Mouse (Mus musculus): ENCODE measurements around the gene Hypm. TPM values are rescaled to one million over a fixed set of nuclear protein-coding genes. Genes with fewer than 3 reads are reported as not detected.

The Hypm gene
- polyA plus RNA-seq (2014; fragmentation: Nextera tagmentation; extraction: Ambion mirVana), result not detected in 2 replicates

DNA sequence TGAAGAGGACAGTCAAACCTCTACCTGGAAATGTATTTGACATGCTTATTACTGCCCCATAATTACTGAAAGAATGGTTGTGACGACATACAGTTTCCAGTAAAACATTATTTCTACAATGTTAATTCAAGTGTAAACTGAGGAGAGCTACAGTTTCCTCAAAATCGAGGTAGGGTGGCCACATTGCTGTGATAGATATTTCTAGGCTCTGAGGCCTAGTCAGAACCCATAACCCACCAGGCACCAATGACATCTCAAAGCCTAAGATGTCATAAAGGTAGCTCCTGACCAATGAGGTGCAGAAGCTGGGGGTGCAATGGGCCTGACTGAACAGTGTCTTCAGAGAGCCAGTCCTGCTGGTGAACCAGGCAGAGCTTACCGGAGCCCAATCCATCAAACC lies at the start of gene Hypm:
TSS of gene Hypm (plus strand) at position 301 of the 400 bp plus-strand sequence.
- H3K4me3 ChIP-seq (ENCODE audit: low read depth, low read length), result no peak within 1 kb of the TSS
- no peaks in the 10 kb centered on the region for H3K4me1 ChIP-seq (ENCODE audit: insufficient read depth)
- no peak within 1 kb of the TSS for H3K9ac ChIP-seq
- DNase-seq, result no peak
- ATAC-seq (ENCODE audit: insufficient read depth), result no peak
- H3K27ac ChIP-seq (ENCODE audit: low read depth), result no peak within 1 kb of the TSS
- H3K4me2 ChIP-seq, result no peak within 1 kb of the TSS
- no peaks in the 10 kb centered on the region for H3K36me3 ChIP-seq (ENCODE audit: insufficient read depth)
- no peaks in the 10 kb centered on the region for H3K9me3 ChIP-seq (ENCODE audit: low read depth, low read length)
- no peak for TF ChIP-seq CTCF (IDR thresholded peaks at IDR 0.05; ENCODE audit: low read depth)
- no peaks in the 10 kb centered on the region for H3K27me3 ChIP-seq (ENCODE audit: insufficient read depth, low read length)
- WGBS, result 74% methylated on average over 3 of the region's 3 CpGs

DNA sequence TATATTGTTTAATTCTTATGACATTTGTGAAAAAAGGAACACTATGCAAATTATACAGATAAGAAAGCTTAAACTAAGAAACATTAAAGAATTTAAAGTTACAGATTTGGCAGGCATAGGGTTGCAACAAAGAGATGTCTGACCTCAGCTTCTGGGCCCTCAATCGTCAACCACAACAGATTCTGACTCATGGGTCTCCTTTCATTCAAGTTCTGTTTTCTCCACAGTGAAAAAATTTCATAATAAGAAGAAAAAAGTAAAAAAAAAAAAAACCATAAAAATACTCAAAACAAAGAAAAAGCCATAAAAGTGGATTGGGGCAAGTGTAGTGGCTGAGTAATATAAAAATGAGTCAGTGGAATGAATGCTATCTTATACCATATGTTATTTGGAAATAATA lies 36.6 kb upstream of the Hypm start:
- H3K9me3 ChIP-seq (ENCODE audit: low read depth, low read length), result no peaks in the 10 kb centered on the region
- 70% methylated on average over 1 of the region's 1 CpGs for WGBS
- no peak for DNase-seq
- H3K27ac ChIP-seq (ENCODE audit: low read depth), result no peak overlapping the region
- no peaks in the 10 kb centered on the region for H3K36me3 ChIP-seq (ENCODE audit: insufficient read depth)
- no peak for ATAC-seq (ENCODE audit: insufficient read depth)
- no peak overlapping the region for H3K9ac ChIP-seq
- no peaks in the 10 kb centered on the region for H3K4me1 ChIP-seq (ENCODE audit: insufficient read depth)
- H3K27me3 ChIP-seq (ENCODE audit: insufficient read depth, low read length), result no peaks in the 10 kb centered on the region
- no peak overlapping the region for H3K4me3 ChIP-seq (ENCODE audit: low read depth, low read length)
- no peak for TF ChIP-seq CTCF (IDR thresholded peaks at IDR 0.05; ENCODE audit: low read depth)
- no peak overlapping the region for H3K4me2 ChIP-seq

DNA sequence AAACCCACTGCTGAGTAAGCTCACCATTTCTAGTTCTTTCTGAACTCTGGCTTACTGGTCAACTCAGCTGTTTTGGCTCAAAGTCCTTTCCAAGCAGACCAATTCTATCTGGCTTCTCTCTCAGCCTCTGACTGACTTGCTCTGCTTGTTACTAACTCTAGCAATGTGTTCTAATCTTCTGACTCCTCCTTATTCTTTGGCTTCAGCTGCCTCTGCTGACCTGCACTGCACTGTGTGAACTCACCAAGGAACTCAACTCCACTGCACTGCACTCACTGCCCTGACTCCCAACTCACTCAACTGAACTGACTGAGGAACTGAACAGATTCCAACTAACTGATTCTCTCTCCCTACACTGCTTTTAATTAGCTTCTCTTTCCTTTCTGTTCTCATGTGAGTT lies 34.3 kb upstream of the Hypm start:
- H3K9me3 ChIP-seq (ENCODE audit: low read depth, low read length), result no peaks in the 10 kb centered on the region
- H3K4me3 ChIP-seq (ENCODE audit: low read depth, low read length), result no peak overlapping the region
- no peak overlapping the region for H3K4me2 ChIP-seq
- no peaks in the 10 kb centered on the region for H3K36me3 ChIP-seq (ENCODE audit: insufficient read depth)
- H3K4me1 ChIP-seq (ENCODE audit: insufficient read depth), result no peaks in the 10 kb centered on the region
- ATAC-seq (ENCODE audit: insufficient read depth) (no peak), DNase-seq (no peak)
- H3K9ac ChIP-seq, result no peak overlapping the region
- H3K27ac ChIP-seq (ENCODE audit: low read depth), result no peak overlapping the region
- no peaks in the 10 kb centered on the region for H3K27me3 ChIP-seq (ENCODE audit: insufficient read depth, low read length)
- no peak for TF ChIP-seq CTCF (IDR thresholded peaks at IDR 0.05; ENCODE audit: low read depth)

DNA sequence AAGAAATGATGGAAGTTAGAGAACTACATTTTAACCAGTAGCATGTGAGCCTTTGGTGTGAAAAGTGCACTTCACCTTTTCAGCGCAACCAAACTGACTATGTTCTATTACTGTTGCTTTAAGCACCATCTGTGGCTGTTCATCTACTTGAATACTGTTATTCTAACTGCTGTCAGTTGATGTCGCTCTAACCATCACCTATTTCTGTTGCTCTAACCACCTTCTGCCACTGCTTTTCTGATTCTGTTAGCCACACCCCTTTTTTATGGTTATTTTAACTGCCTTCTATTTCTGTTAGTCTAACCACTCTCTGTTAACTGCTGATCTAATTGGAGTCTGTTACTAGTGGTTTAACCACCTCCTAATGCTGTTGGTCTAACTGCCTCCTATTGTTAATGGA lies 11.9 kb upstream of the Hypm start:
- TF ChIP-seq CTCF (IDR thresholded peaks at IDR 0.05; ENCODE audit: low read depth), result no peak
- Histone ChIP-seq H3K9me3 (ENCODE audit: low read depth, low read length) (no peaks in the 10 kb centered on the region), H3K27me3 (ENCODE audit: insufficient read depth, low read length) (no peaks in the 10 kb centered on the region), H3K36me3 (ENCODE audit: insufficient read depth) (no peaks in the 10 kb centered on the region), H3K4me2 (no peak overlapping the region), H3K4me3 (ENCODE audit: low read depth, low read length) (no peak overlapping the region), H3K9ac (no peak overlapping the region), H3K4me1 (ENCODE audit: insufficient read depth) (no peaks in the 10 kb centered on the region), H3K27ac (ENCODE audit: low read depth) (no peak overlapping the region)
- DNase-seq (no peak), ATAC-seq (ENCODE audit: insufficient read depth) (no peak)
- WGBS, result 76% methylated on average over 2 of the region's 2 CpGs

DNA sequence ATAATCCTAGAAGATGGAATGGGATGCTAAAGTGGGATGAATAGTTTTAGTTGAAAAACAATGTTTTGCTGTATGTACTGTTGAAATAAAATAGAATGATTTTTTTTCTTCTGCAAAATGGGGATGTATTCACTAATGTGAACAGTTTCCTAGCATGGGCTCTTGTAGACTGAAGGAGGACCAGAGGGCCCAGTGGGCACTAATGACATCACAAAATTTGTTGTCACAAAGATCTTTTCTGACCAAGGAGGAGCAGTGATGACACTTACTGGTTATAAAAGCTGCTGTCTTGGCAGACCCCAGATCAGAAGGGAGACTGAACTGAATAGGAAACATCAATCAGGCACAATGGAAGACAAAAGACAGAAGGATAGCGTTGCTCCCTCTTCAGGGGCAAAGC lies 2.7 kb downstream of the Hypm start, which contains the start of gene H2al3:
TSS of gene H2al3 (plus strand) at position 301 of the 400 bp plus-strand sequence.
- H3K36me3 ChIP-seq (ENCODE audit: insufficient read depth), result no peaks in the 10 kb centered on the region
- 50% methylated on average over 1 of the region's 1 CpGs for WGBS
- H3K27me3 ChIP-seq (ENCODE audit: insufficient read depth, low read length), result no peaks in the 10 kb centered on the region
- no peaks in the 10 kb centered on the region for H3K4me1 ChIP-seq (ENCODE audit: insufficient read depth)
- no peak within 1 kb of the TSS for H3K4me3 ChIP-seq (ENCODE audit: low read depth, low read length)
- H3K9me3 ChIP-seq (ENCODE audit: low read depth, low read length), result no peaks in the 10 kb centered on the region
- no peak within 1 kb of the TSS for H3K27ac ChIP-seq (ENCODE audit: low read depth)
- no peak within 1 kb of the TSS for H3K9ac ChIP-seq
- DNase-seq (no peak), ATAC-seq (ENCODE audit: insufficient read depth) (no peak)
- H3K4me2 ChIP-seq, result no peak within 1 kb of the TSS
- TF ChIP-seq CTCF (IDR thresholded peaks at IDR 0.05; ENCODE audit: low read depth), result no peak

DNA sequence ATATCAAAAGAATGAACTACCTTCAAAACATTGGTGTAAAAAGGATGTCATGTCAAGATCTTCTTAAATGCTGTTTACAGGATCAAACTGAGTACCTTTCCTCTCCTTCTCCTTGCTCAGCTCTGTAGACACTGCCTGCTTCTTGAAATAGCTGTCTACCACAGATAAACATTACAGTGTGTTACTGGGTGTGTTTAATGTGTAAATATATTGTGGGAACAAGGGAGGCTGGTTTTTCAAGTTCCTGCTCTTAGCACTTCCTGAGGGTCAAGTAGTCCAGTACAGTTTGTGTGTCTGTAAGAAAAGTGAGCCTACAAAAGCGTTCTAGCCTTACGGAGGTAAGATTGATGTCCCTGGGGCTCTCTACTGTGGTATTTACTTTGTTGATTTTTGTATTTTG lies 15.1 kb downstream of the Hypm start:
- Histone ChIP-seq H3K27ac (ENCODE audit: low read depth) (no peak overlapping the region), H3K27me3 (ENCODE audit: insufficient read depth, low read length) (no peaks in the 10 kb centered on the region), H3K36me3 (ENCODE audit: insufficient read depth) (no peaks in the 10 kb centered on the region), H3K9me3 (ENCODE audit: low read depth, low read length) (no peaks in the 10 kb centered on the region), H3K4me3 (ENCODE audit: low read depth, low read length) (no peak overlapping the region), H3K4me1 (ENCODE audit: insufficient read depth) (no peaks in the 10 kb centered on the region), H3K4me2 (no peak overlapping the region), H3K9ac (no peak overlapping the region)
- no peak for TF ChIP-seq CTCF (IDR thresholded peaks at IDR 0.05; ENCODE audit: low read depth)
- DNase-seq (peak; percentile 11), ATAC-seq (ENCODE audit: insufficient read depth) (no peak)
- WGBS, result 53% methylated on average over 2 of the region's 2 CpGs

DNA sequence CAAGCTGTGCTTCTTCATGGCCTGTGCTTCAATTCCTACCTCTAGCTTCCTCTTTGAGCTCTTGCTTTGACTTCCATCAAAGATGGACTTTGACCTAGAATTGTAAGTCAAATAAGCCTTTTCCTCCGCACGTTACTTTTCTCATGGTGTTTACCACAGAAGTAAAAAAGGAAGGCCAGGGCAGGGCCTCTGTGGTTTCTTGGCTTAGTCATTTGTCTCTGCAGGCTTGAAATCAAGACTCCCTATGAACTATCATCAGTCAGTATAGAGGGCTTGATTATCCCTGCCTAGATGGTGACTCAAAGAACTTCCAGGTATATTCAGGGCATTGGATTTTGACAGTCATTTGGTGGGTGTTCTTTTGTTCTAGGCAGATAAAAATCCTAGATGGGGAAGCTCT lies 28.8 kb downstream of the Hypm start:
- Histone ChIP-seq H3K9ac (no peak overlapping the region), H3K27me3 (ENCODE audit: insufficient read depth, low read length) (no peaks in the 10 kb centered on the region), H3K4me1 (ENCODE audit: insufficient read depth) (no peaks in the 10 kb centered on the region), H3K27ac (ENCODE audit: low read depth) (no peak overlapping the region), H3K36me3 (ENCODE audit: insufficient read depth) (no peaks in the 10 kb centered on the region), H3K4me3 (ENCODE audit: low read depth, low read length) (no peak overlapping the region), H3K4me2 (no peak overlapping the region), H3K9me3 (ENCODE audit: low read depth, low read length) (no peaks in the 10 kb centered on the region)
- WGBS, result 82% methylated on average over 2 of the region's 2 CpGs
- TF ChIP-seq CTCF (IDR thresholded peaks at IDR 0.05; ENCODE audit: low read depth), result no peak
- DNase-seq (no peak), ATAC-seq (ENCODE audit: insufficient read depth) (no peak)

DNA sequence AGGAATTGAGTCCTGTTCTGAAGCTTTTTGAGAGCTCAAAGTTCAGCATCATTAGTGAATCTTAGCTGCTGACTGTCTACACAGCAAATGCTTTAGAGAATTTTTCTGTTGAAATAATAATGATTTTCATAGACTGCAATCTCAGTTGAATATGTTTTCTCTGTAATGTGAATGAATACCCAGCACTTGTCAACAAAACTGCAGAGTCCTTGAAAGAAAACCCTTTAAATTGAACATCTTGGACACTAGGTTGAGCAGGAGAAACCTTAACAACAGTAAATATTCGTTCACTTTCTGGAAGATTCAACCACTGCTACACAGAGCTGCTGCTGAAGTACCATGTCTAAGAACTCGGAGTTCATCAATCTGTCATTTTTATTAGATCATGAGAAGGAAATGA lies 38.6 kb downstream of the Hypm start, which contains the start of gene Sytl5:
TSS of gene Sytl5 (plus strand) at position 301 of the 400 bp plus-strand sequence.
- Histone ChIP-seq H3K4me3 (ENCODE audit: low read depth, low read length) (no peak within 1 kb of the TSS), H3K9ac (no peak within 1 kb of the TSS), H3K9me3 (ENCODE audit: low read depth, low read length) (no peaks in the 10 kb centered on the region), H3K4me2 (no peak within 1 kb of the TSS), H3K27me3 (ENCODE audit: insufficient read depth, low read length) (no peaks in the 10 kb centered on the region), H3K4me1 (ENCODE audit: insufficient read depth) (no peaks in the 10 kb centered on the region), H3K27ac (ENCODE audit: low read depth) (no peak within 1 kb of the TSS), H3K36me3 (ENCODE audit: insufficient read depth) (no peaks in the 10 kb centered on the region)
- ATAC-seq (ENCODE audit: insufficient read depth), result no peak
- DNase-seq, result no peak
- no peak for TF ChIP-seq CTCF (IDR thresholded peaks at IDR 0.05; ENCODE audit: low read depth)
- WGBS, result 65% methylated on average over 2 of the region's 2 CpGs

Other genes with a start within 250 kb of the Hypm start
- 47.4 and 54.5 TPM in 2 replicates for gene Dynlt3, start 183.9 kb upstream of the Hypm start, polyA plus RNA-seq (2014; fragmentation: Nextera tagmentation; extraction: Ambion mirVana)
- not detected in 2 replicates for gene H2al3, start 2.8 kb downstream of the Hypm start, polyA plus RNA-seq (2014; fragmentation: Nextera tagmentation; extraction: Ambion mirVana)
- gene Sytl5, start 38.7 kb downstream of the Hypm start, polyA plus RNA-seq (2014; fragmentation: Nextera tagmentation; extraction: Ambion mirVana), result 0.83 and 0.86 TPM in 2 replicates